Mouse (Mus musculus) forebrain, embryonic 14.5 days (tissue): Measurements from ENCODE around the gene Tap1. TPM values are rescaled to one million over a fixed set of nuclear protein-coding genes. Genes with fewer than 3 reads are reported as not detected.
"Not testable (repeated sequence)": the region's sequence is repeated elsewhere in the genome, so short reads cannot be mapped to it uniquely, and the experiment has no call there.

Experiments used
- ATAC-seq: fragments of 200-750 bp; cut with Nextera tagmentation; 2 replicates; pipeline ENCODE4 v1.8.0; 2017; ENCODE audit warnings: mild to moderate bottlenecking, moderate library complexity
- DNase-seq: peaks from one replicate; pipeline ENCODE4 v3.0.0-alpha.2; 2015; ENCODE audit warnings: low spot score
- H3K27ac ChIP-seq: fragments of 300-500 bp; sonication (generic); 2 replicates; pipeline ENCODE4 v1.5.1; 2014; ENCODE audit warnings: low read depth, mild to moderate bottlenecking, control low read depth, low read length, moderate library complexity
- H3K27me3 ChIP-seq: fragments of 300-500 bp; sonication (generic); replicated peaks from 2 replicates; pipeline ENCODE4 v1.6.1; 2014; ENCODE audit warnings: low read length, control low read depth, mixed read lengths; ENCODE audit not compliant: control insufficient read depth, insufficient read depth
- H3K36me3 ChIP-seq: fragments of 300-500 bp; sonication (generic); 2 replicates; pipeline ENCODE4 v1.6.1; 2014; ENCODE audit warnings: low read length, control low read depth; ENCODE audit not compliant: control insufficient read depth, insufficient read depth
- H3K4me1 ChIP-seq: fragments of 300-500 bp; sonication (generic); 2 replicates; pipeline ENCODE4 v1.6.1; 2014; ENCODE audit warnings: antibody characterized with exemption, low read length, control low read depth; ENCODE audit not compliant: control insufficient read depth, insufficient read depth
- H3K4me2 ChIP-seq: fragments of 300-500 bp; sonication (generic); 2 replicates; pipeline ENCODE4 v1.6.1; 2014; ENCODE audit warnings: mild to moderate bottlenecking, control low read depth, low read length
- H3K4me3 ChIP-seq: fragments of 300-500 bp; sonication (generic); 2 replicates; pipeline ENCODE4 v1.5.1; 2014; ENCODE audit warnings: low read depth, low read length, control low read depth
- H3K9ac ChIP-seq: fragments of 300-500 bp; sonication (generic); 2 replicates; pipeline ENCODE4 v1.6.1; 2014; ENCODE audit warnings: mild to moderate bottlenecking, low read length, control low read depth, moderate library complexity
- H3K9me3 ChIP-seq: fragments of 300-500 bp; sonication (generic); replicated peaks from 2 replicates; pipeline ENCODE4 v1.6.1; 2016; ENCODE audit warnings: low read length, control low read depth, mixed read lengths; ENCODE audit not compliant: control insufficient read depth
- WGBS: fragments of 180-500 bp; shearing (Covaris S2); extraction: QIAGEN DNeasy Blood & Tissue Kit; methylation state at CpG from one replicate; pipeline ENCODE4 v1.1.7; 2014; 5-methylcytosine and 5-hydroxymethylcytosine counted together
- polyA plus RNA-seq: library from polyadenylated mRNA; unstranded; fragments of >200 nt; fragmentation: Nextera tagmentation; extraction: Ambion mirVana; gene quantifications from 2 replicates; pipeline ENCODE4 v1.2.1, GENCODE M21; 2014

Tap1 gene
- polyA plus RNA-seq, 1 experiment from 2014 or later, result 1.1 TPM

- not testable (repeated sequence) for H3K27ac ChIP-seq, H3K27me3 ChIP-seq, H3K9me3 ChIP-seq, DNase-seq, H3K9ac ChIP-seq, H3K4me2 ChIP-seq, ATAC-seq, H3K36me3 ChIP-seq, H3K4me1 ChIP-seq, H3K4me3 ChIP-seq
- 97% methylated on average over 13 of the region's 23 CpGs for WGBS
These were observed 38.6 kb downstream of the Tap1 start for GRCm38 (mm10) chr17:34225911-34226310.

- H3K4me3 ChIP-seq, H3K9ac ChIP-seq, H3K36me3 ChIP-seq, H3K27me3 ChIP-seq, H3K4me1 ChIP-seq, H3K4me2 ChIP-seq, DNase-seq, ATAC-seq, H3K27ac ChIP-seq, H3K9me3 ChIP-seq: not testable (repeated sequence)
- WGBS, result 90% methylated on average over 6 of the region's 9 CpGs
These were observed 43.6 kb downstream of the Tap1 start for GRCm38 (mm10) chr17:34230971-34231370.

DNA sequence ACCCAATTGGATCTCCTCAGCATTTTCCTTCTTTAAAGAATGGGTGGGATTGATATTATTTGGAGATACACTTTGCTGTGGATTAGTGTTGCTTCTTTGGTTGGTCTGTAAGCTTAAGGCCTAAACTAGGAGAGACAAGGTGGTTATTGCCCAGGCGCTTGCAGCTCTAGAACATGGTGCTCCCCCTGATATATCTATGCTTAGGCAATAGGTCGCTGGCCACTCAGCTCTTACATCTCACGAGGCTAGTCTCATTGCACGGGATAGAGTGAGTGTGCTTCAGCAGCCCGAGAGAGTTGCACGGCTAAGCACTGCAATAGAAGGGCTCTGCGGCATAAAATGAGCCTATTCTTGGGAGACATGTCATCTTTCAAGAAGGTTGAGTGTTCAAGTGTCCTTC is 44.7 kb downstream of the Tap1 start:
- H3K9me3 ChIP-seq, H3K4me2 ChIP-seq, H3K27ac ChIP-seq, H3K27me3 ChIP-seq, H3K36me3 ChIP-seq, DNase-seq, H3K4me1 ChIP-seq, H3K4me3 ChIP-seq, H3K9ac ChIP-seq, ATAC-seq: not testable (repeated sequence)
- WGBS, result 87% methylated on average over 4 of the region's 7 CpGs

GRCm38 (mm10) chr17:34234926-34235325 is 47.6 kb downstream of the Tap1 start:
- H3K9me3 ChIP-seq, result no peaks in the 10 kb centered on the region
- 0 out of 2 replicates have a peak, but pooled peaks have one; percentile 54 for ATAC-seq
- no peak overlapping the region for H3K4me3 ChIP-seq
- H3K9ac ChIP-seq, result no peak overlapping the region
- H3K4me2 ChIP-seq, result no peak overlapping the region
- no peak overlapping the region for H3K27ac ChIP-seq
- 46% methylated on average over 9 of the region's 9 CpGs for WGBS
- no peaks in the 10 kb centered on the region for H3K4me1 ChIP-seq
- no peaks in the 10 kb centered on the region for H3K36me3 ChIP-seq
- peak; percentile 58 for DNase-seq
- no peaks in the 10 kb centered on the region for H3K27me3 ChIP-seq

GRCm38 (mm10) chr17:34236691-34237090 is 49.3 kb downstream of the Tap1 start:
- no peak overlapping the region for H3K27ac ChIP-seq
- H3K9ac ChIP-seq, result no peak overlapping the region
- ATAC-seq (no peak), DNase-seq (no peak)
- no peaks in the 10 kb centered on the region for H3K36me3 ChIP-seq
- no peak overlapping the region for H3K4me2 ChIP-seq
- H3K4me3 ChIP-seq, result no peak overlapping the region
- H3K4me1 ChIP-seq, result no peaks in the 10 kb centered on the region
- 87% methylated on average over 5 of the region's 5 CpGs for WGBS
- no peaks in the 10 kb centered on the region for H3K27me3 ChIP-seq
- no peaks in the 10 kb centered on the region for H3K9me3 ChIP-seq

- no peak for ATAC-seq
- 83% methylated on average over 3 of the region's 3 CpGs for WGBS
- H3K9ac ChIP-seq, result no peak overlapping the region
These were observed 50.4 kb downstream of the Tap1 start for GRCm38 (mm10) chr17:34237741-34238140.

GRCm38 (mm10) chr17:34238706-34239105 is 51.4 kb downstream of the Tap1 start, which contains the start of gene H2-Ob:
Gene H2-Ob, plus strand, starts transcription at chr17:34238903.
- Histone ChIP-seq H3K27me3 (no peaks in the 10 kb centered on the region), H3K4me2 (no peak within 1 kb of the TSS), H3K27ac (no peak within 1 kb of the TSS), H3K4me3 (no peak within 1 kb of the TSS), H3K36me3 (no peaks in the 10 kb centered on the region), H3K9ac (no peak within 1 kb of the TSS), H3K4me1 (no peaks in the 10 kb centered on the region), H3K9me3 (no peaks in the 10 kb centered on the region)
- ATAC-seq (no peak), DNase-seq (peak; percentile 67)
- 65% methylated on average over 3 of the region's 3 CpGs for WGBS

More at GRCm38 (mm10) chr17:34237741-34238140, 50.4 kb downstream of the Tap1 start:
- H3K4me2 ChIP-seq, result no peak overlapping the region
- no peak overlapping the region for H3K4me3 ChIP-seq
- no peaks in the 10 kb centered on the region for H3K36me3 ChIP-seq
- DNase-seq, result no peak
- no peaks in the 10 kb centered on the region for H3K9me3 ChIP-seq
- H3K27ac ChIP-seq, result no peak overlapping the region
- H3K27me3 ChIP-seq, result no peaks in the 10 kb centered on the region
- H3K4me1 ChIP-seq, result no peaks in the 10 kb centered on the region

GRCm38 (mm10) chr17:34239601-34240041 is 52.3 kb downstream of the Tap1 start:
- DNase-seq (no peak), ATAC-seq (no peak)
- no peak overlapping the region for H3K9ac ChIP-seq
- H3K36me3 ChIP-seq, result no peaks in the 10 kb centered on the region
- H3K4me1 ChIP-seq, result no peaks in the 10 kb centered on the region
- no peak overlapping the region for H3K27ac ChIP-seq
- H3K4me3 ChIP-seq, result no peak overlapping the region
- no peaks in the 10 kb centered on the region for H3K27me3 ChIP-seq
- no peaks in the 10 kb centered on the region for H3K9me3 ChIP-seq
- WGBS, result 76% methylated on average over 10 of the region's 10 CpGs
- no peak overlapping the region for H3K4me2 ChIP-seq

DNA sequence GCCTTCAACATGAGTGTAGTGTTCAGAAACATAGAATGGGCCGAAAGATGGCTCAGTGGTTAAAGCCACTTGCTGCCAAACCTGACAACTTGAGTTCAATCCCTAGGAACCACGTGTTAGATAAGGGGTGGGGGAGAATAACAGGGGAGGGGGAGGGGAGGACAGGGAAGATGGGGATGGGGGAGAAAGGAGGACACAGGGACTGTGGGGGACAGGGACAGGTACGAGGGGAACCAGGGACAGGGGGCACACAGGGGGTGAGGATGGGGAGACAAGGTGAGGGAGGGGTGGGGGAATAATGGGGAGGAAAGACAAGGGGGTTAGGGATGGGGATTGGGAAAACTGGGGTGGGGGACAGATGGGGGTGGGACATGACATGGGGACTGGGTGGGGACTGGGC is 53.0 kb downstream of the Tap1 start:
- no peak overlapping the region for H3K27ac ChIP-seq
- H3K36me3 ChIP-seq, result no peaks in the 10 kb centered on the region
- H3K4me1 ChIP-seq, result no peaks in the 10 kb centered on the region
- H3K9me3 ChIP-seq, result no peaks in the 10 kb centered on the region
- H3K27me3 ChIP-seq, result no peaks in the 10 kb centered on the region
- ATAC-seq, result no peak
- no peak overlapping the region for H3K4me2 ChIP-seq
- WGBS, result 74% methylated on average over 3 of the region's 3 CpGs
- no peak for DNase-seq
- no peak overlapping the region for H3K9ac ChIP-seq
- no peak overlapping the region for H3K4me3 ChIP-seq
